24 mouse cellular contexts compared by ENCODE assay signal in genomic region chr12:107771809-107772208, GRCm38 (mm10).
"Had no signal": no experiment of that assay in that cellular context is flagged by ENCODE, and none has a peak within 500 bp of the region (broad histone marks: within the 10 kb centered on the region; RNA-seq: fewer than 3 reads in every experiment).

No protein-coding gene starts in this region.

- H3K9ac ChIP-seq: heart, embryonic 13.5 days; heart, embryonic 15.5 days; hindbrain, embryonic 12.5 days; hindbrain, embryonic 14.5 days; limb, embryonic 13.5 days; limb, embryonic 15.5 days; liver, embryonic 12.5 days; liver, embryonic 14.5 days had no signal

- H3K4me2 ChIP-seq: heart, embryonic 11.5 days; heart, embryonic 13.5 days; heart, embryonic 15.5 days; hindbrain, embryonic 12.5 days; hindbrain, embryonic 14.5 days; limb, embryonic 13.5 days; limb, embryonic 15.5 days; liver, embryonic 12.5 days had no signal

- H3K4me1 ChIP-seq: heart, embryonic 13.5 days; heart, embryonic 15.5 days; limb, embryonic 13.5 days; limb, embryonic 15.5 days; liver, embryonic 12.5 days had no signal

- ATAC-seq: hindbrain, embryonic 16.5 days; intestine, embryonic 16.5 days; liver, embryonic 12.5 days had no signal

- H3K27me3 ChIP-seq: heart, embryonic 13.5 days; heart, embryonic 15.5 days; hindbrain, embryonic 12.5 days; limb, embryonic 13.5 days; limb, embryonic 15.5 days; liver, embryonic 12.5 days had no signal

- DNase-seq: gastrocnemius, adult 2 months; gastrocnemius, postnatal 10 days; gastrocnemius, postnatal 36 days; heart, adult 2 months; heart, postnatal 14 days; heart, postnatal 36 days; kidney, adult 18-20 months; kidney, adult 9 months; kidney, postnatal 10 days; kidney, postnatal 36 days; layer of hippocampus, adult 9-11 months; layer of hippocampus, postnatal 36 days; left cerebral cortex, postnatal 4 days had no signal

- H3K27ac ChIP-seq: gastrocnemius, adult 2 months; heart, adult 2 months; heart, embryonic 13.5 days; heart, embryonic 15.5 days; hindbrain, embryonic 12.5 days; hindbrain, embryonic 14.5 days; limb, embryonic 13.5 days; limb, embryonic 15.5 days; liver, embryonic 12.5 days; liver, embryonic 14.5 days had no signal

- H3K4me3 ChIP-seq: gastrocnemius, adult 2 months; heart, adult 2 months; heart, embryonic 13.5 days; heart, embryonic 15.5 days; hindbrain, embryonic 12.5 days; limb, embryonic 13.5 days; limb, embryonic 15.5 days; liver, embryonic 12.5 days had no signal

- H3K9me3 ChIP-seq: heart, embryonic 13.5 days; heart, embryonic 15.5 days; hindbrain, embryonic 12.5 days; limb, embryonic 15.5 days had no signal

- H3K36me3 ChIP-seq: heart, embryonic 13.5 days; heart, embryonic 15.5 days; hindbrain, embryonic 12.5 days; limb, embryonic 13.5 days; limb, embryonic 15.5 days; liver, embryonic 12.5 days had no signal
